Mouse (Mus musculus) WW6 (cell line): ENCODE measurements at regions not wholly inside any gene's neighbourhood (a gene's known extent, or its start where the extent isn't known, plus 50 kb on each side); places are given as distances from the start of the nearest gene placed in this dataset.

ENCODE experiments used
- DNase-seq: peaks from one replicate; pipeline ENCODE4 v3.0.0-alpha.2; 2013; ENCODE audit warnings: low read depth, low spot score

DNA sequence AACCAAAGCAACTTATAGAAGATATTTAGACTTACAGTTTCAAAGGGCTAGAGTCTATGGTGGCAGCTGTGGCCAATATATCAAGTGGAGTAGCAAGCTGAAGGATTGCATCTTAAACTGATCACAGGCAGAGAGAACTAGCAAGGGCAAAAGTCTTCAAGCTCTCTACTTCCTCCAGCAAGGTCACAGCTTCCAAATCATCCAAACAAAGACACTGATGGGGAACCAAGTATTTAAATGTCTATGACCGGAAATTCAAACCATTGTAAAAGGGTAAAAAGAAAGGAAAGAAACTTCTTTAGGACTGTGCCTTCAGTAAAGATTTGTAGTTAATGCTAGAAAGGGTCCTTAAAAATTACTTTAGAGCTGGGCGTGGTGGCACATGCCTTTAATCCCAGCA, 149.4 kb upstream of the Cwc22 start:
- no peak for DNase-seq

DNA sequence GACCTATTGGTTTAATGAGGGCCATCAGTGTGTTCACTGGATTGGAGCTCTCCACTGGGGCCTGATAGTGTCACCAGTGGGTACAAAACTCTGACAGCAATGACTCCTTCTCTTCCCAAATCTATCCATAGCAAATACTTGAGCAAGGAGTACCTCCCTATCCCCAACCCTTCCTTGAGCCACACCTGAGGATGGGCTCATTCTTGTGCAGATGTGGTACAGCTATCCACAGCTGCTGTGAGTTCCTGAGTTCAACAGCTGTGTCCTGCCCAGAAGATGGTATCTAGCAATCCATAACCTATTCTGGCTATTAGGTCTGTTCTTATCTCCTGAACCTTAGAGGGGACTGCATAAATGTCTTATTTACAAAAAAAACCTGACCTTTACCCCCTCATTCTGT, 148.7 kb upstream of the Cwc22 start:
- DNase-seq = no peak

DNA sequence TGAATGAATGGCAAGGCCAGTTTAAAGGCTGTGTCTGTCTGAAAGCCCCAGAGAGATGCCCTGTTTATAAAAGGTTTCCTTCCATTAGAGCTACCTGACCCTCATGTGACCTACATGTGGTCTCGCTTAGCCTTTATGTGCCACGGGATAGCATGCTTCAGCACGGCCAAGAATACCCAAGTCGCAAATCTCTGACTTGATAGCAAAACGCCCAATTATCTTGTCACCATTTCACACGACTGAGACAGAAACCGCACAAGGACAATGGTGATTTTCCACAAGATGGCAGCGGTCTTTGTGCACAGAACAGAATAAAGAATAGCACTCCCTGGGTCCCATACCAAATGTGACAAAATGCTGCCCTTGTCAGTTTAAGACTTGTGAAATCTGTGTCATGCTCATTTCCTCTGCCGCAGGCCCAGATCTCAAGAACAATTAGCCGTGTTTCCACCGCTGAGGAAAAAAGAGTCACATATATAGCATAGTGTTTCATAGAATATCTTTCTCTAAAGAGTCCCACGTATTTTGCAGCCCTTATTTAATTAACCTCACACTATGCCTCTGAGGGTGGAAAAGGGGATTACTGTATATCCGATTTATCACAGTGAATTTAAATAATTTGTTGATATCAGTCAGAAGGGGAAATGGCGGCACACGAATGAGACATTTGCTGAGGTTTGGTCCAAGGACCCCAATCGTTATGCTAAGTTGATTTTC, 118.3 kb upstream of the Cwc22 start:
- DNase-seq = no peak

DNA sequence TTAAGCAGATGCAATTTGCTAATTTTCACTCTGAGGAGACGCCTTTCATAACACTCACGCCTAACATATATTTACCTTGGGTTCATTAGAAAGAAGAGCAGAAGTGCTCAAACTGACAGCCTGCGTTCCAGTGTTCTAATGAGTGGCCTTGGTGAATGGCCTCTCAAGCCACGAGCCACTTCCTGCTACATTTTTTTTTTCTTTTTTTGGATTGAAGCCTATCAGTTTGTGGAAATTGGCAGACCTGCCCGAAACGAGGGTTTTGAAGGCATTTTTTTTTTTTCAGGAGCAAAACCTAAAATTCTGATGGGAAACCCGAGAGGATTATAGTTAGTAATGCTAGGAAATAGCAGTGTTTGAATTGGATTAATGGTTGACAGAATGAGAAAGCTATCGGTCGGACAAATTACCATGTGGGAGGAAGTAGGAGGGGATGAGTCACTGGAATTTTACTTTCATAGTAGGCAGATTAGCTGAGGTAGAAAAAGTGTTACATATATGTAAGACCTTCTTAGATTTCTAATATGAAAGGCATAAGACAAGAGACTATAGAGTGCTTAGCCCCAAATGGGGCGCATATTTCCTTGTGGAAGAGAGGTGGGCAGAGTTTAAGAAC, 113.7 kb upstream of the Cwc22 start:
- DNase-seq = no peak

DNA sequence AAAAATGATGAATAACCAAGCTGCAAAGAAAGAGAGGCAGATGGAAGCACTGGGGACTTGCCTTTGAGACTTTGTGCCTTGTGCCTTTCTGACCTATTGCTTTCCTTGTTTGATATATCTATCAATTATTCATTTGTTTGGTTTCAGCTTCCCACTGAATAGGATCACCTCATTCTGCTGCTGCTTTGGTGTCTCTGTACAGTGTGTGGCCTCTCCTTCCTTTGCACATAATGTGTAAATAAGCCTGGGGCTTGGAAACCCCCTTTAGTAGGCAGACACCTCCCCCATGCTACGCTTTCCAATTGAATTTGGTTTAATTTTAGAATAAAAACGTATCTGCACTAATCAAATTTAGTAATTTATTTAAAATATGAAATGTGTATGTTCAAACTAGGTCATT, 112.8 kb upstream of the Cwc22 start:
- no peak for DNase-seq

DNA sequence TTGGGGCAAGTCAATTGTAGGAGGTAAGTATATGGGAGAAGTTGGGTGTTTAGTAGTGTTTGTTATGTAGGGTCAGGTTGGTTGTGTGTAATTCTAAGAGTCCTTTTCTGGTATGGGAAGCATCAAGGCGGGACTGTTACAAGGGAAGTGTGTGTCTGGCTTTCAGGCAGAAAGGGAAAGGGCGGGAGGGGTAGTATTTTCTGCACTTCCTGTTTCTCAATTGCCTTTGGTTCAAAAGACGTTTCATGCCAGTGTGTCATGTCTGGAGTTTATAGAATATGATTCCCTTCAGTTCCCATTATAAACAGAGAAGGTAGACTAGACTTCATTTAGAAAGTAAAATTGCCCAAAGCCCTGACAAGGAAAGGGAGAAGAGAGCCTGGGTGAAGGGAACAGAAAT, 107.7 kb upstream of the Cwc22 start:
- DNase-seq = no peak

DNA sequence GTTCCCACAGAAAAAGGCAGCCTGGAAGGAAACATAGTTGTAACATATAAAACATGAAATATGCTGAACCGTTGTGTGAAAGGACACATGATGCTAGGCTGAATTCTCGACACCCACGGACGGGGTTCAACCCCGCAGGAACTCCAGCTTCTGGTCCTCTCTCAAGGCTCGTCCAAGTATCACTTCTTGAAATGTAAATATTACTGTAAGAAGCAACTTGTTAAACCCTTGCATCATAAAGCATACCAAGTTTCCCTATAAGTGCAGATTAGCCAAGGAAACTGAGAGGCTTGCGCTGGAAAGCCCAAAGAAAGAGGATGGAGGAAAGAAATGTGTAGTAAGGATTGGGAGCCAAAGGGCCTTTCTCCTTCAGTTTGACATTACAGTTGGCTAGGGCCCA, 104.4 kb upstream of the Cwc22 start:
- no peak for DNase-seq

DNA sequence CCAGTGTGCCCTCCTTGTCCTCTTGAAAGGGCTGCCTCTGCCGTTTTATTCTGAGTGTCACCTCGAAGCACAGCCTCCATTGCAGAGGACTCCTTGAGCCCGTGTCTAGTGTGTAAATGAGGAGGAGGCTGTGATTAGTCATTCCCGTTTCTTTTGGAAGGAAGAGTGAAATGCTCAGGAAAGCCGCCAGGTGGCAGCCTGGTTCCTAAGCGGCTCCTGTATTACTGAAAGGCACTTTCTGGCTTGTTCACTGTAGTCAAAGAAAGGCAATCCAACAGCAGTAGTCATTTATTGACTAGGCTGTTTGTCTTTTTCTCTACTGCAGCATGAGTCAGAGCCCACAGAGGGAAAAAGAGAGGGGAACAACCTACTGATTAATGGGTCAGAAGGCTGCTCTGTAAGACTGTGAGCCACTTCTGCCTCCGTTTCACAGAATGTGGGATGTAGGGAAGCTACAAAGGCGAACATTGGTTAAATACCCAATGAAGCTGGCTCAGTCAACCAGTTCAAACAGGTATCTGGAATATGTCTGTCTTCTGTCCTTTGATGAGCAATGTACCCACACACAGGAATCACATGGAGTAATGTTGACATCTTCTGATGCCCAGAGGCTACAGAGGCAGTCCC, 103.2 kb upstream of the Cwc22 start:
- peak; percentile 38 for DNase-seq

DNA sequence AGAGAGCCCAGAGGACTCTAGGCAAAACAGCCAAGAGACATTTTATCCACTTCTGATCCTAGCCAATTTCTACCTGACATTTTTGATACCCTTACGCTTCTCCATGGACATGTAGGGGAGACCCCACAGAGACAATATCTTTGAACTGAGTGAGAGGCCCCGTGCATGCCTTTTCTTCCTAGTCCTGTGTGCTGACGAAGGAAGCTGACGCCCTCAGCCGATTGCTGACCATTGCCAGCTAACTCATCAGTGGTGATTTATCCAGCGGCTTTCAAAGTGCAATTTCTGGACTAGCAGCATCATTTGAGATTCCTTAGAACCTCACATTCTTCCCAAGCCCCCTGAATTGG, 102.5 kb upstream of the Cwc22 start:
- DNase-seq = no peak

DNA sequence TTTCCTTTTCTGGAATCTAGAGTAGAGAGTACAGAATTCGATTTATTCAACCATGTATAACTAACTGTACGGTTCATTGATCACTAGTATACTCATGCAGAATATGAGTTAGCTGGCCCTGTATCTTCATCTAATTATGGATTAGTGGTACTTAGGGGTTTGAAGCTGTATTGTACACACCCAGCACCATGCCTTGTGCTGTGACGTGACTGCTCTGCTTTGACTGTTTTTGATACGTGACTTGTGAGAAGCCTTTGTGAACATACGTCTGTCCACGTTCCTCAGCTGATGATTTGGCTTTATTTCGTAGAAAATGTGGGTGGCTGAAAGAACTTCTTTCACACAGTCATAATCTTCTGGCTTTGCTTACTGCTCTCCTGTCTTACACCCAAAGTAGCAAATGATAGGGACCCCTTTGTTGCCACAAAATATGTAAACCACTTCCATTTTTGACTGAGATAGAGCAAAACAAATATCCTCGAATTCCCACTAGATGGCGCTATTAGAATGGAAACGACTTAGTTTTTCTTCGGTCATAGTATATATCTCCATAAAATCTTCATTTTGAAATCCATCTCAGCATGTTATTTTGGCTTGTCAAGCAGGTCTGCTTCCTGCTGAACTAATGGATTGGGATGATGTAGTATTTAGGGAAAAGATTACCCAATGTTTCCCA, 102.0 kb upstream of the Cwc22 start:
- no peak for DNase-seq

DNA sequence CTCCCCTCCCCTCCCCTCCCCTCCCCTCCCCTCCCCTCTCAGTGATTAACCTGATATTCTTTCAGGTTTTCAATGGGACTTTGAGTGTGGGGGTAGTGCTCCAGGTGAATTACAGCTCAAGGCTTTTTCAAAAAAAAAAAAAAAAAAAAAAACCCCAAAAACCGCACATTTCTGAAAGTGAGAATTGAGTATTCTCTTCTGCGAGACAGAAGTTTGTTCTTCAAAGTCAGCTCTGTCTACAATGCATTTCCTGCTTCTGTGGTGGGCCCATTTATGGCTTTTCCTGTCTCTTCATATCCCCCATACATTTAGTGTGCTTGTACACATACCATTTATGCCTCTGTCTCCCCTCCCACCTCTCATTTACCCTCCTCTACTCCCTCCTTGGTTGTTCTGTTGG, 81.1 kb upstream of the Cwc22 start:
- DNase-seq = no peak

DNA sequence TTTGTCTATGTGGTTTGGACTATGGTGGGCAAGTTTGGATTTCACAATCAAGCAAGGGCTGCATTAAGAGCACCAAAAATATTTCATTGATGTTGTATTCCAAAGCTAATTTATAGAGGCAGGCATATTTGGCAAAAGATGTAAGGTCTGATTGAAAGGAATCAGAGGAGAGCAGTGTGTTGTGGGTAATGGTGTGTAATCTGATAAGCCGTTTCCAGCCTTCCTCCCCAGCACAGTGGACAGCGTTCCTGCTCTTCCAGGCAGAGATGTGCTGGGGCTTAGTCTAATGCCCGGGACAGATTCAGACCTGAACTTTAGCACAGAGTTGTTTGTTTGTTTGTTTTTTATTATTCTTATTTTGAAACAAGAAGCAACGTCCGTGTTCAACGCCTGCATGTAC, 80.6 kb upstream of the Cwc22 start:
- DNase-seq = no peak

DNA sequence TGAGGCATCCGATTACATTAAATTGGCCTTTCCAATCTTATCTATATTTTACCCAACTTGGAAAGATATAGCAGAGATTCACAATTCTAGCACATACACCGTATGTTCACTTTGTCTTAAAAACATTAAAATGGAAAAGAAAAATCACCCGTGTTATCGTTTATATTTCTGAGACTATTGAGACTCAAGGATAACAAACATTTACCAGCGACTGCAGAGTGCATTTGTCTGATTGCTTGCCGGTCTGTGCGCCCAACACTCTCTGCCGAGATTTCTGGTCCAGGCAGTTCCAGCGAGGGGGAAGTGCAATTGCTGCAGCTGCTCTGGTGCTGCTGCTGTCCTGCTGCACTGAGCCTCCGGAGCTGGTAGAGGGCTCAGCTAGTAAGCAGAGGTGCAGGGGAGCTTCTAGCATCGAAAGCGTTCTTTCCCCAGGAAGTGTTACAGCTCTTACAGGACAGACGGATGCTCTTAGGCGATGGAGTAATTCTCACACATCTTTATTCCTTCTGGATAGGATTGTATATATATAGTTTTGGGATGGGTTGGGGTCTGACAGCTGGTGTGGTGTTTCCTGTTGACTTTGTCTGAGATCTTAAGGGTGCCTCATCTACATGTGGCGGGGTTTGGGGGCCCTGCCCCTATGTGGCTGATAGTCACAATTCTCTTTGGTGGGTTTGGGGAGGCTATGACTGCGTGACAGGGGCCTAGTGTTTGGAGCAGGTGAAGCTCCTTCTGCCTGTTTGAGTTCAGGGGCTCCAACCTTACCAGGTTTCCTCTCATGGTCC, 79.7 kb upstream of the Cwc22 start:
- DNase-seq = no peak

DNA sequence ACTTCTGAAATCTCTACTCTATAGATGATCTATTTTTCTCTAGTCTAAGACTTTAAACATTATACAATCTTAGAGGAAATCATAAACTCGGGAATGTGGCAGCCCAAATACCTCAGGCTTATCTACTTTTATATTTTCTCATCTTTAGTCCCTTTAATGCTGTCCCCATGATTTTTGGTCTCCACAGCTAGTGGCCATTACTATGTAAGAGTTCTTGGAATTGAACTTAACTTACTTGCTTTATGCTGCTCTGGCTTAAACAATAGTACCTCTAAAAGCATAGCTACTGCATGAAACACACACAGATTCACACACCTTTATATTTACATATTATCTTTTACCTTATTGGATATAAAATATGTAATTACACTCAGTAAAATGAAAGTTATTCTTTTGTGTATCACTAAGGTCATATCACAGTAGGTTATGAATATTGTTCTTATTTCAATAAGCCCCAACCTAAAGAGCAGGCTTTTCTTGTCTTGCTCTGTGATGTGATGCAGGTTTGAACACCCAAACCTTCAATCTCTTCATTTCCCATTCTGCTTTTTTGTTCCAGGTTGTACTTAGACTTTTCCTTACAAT, 78.9 kb upstream of the Cwc22 start:
- no peak for DNase-seq

DNA sequence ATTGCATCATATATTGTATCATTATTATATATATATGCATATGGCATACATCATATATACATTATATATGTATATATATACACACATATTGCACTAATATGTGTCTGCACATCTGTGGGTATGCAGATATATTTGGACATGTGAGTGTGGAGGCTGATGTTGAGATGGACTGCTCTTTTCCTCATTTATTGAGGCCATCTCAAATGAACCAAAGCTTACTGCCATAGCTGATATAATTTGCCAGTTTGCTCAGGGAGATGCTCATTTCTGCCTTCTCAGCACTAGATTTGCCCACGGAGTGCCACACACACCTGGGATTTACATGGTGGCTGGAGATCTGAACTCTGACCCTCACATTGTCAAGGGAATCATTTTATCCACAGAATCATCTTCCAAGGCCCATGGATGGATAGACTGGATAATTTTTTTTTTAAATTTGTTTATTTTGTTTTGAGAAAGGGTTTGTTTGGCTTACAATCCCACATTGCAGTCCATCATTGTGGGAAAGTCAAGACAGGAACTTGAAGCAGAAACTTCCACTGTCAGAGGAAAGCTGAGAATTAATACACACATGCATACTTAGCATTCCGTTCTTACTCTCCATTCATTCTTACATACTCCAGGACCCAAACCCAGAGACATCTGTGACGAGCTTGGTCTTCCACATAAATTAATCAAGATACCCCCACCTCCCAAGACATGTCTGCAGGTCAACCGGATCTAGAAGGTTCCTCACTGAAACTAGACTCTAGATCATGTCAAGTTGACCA, 77.9 kb upstream of the Cwc22 start:
- DNase-seq = no peak

DNA sequence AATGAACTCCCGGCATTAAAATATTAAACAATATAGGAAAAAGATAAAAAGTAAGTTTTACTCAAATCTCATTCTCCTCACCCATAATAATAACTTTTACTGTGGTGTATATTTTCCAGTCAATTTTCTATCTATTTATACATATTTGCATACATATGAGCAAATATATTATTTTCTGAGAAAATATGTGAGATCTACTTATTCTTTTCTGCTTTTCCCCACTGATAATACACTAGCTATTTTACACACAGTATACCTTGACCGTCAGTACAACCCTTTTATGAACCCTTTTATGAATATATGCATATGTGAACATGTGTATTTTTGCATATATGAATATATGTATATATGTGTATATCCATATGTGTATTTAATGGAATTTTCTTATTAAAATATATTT, 77.2 kb upstream of the Cwc22 start:
- no peak for DNase-seq

DNA sequence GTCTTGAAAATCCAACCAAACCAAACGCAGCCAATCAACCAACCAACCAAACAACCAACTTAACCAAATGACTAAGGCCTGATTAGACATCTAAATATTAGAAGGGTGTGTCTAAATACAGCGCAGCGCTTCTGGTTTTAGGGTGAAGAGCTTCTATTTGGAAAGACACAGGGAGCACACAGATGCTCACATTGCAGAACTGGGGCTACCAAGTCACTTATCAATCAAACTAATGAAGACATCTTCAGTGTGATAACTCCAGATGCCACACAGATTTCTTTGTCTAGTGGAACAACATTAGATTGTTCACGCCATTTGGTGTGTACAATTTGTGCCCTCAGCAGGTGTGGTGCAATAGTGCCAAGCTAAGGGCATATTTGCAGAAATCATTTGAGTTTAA, 76.6 kb upstream of the Cwc22 start:
- DNase-seq = no peak

DNA sequence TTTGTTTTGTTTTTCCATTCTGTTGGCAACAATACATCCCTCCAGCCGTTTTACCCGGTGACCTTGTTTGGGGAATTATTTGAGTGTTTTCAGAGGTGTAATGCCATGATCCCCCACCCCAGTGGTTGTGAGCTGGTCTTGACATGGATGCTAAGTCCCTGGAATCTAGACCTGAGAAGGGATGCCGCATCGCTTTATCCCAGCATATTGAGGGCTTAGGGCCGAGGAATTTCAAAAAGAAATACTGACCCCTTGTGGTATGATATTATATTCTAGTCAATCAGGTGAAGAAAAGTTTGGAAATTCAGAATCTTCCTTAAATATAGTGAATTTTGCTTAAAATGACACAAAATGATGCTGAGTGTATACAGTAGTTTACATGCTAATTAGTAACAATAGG, 75.7 kb upstream of the Cwc22 start:
- DNase-seq = no peak

DNA sequence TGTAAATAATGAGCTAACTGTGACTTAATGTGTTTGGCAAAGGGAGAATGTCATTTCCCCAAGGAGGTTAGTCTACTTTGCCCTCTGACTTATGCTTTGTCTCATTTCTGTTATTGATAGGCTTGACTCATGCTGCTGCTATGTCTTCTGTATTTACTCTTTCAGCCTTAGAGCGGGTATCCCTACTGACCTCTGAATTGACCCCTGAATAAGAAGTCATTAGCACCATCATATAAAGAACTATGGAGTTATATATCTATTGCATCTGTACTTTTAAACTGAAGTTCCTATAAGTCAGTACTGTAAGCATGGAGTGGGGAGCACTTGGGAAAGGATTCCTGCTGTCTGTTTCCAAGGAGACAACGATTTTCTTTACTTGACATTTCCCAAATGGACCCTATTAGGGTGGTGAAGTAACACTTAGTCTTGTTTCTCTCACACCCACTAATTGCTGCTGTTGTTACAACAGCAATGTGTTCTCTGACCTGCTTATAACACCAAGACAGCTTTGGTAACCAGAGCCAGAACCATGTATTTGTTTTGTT, 75.3 kb upstream of the Cwc22 start:
- no peak for DNase-seq

DNA sequence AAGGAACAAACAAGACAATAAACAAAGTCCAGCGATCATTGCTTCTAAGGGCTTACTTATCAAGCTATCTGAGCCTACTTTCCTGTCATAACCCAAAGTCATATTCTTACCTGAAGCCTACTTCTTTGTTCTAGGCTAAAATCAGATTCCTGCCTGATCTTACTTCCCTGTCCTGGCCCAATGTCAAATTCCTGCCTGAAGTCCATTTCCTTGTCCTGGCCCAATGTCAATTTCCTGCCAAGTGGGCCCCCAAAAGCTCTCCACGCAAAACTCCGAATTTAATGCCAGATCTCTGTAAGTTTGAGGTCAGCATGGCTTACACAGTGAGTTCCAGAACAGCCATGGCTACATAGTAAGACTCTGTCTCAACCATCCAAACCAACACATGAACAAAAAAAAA, 74.3 kb upstream of the Cwc22 start:
- DNase-seq = no peak

DNA sequence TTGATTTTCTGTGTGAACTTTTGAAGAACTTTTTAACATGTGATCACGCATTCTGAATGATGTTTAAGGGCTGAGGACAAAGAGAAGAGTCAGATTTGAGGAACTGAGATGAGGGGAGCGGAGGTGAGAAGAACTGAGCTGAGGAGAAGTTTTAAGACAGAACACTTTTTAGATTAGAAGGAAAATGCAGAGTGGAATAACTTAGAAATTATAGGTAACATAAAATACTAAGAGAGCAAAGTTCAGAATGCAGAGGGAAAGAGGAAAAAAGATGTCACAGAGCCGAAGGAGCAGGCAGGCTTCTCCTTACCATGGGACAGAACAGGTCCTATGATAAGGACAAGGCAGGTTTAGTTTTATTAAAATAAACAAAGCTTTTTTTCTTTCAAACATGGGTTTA, 73.7 kb upstream of the Cwc22 start:
- no peak for DNase-seq
